Mouse (Mus musculus): Measurements from ENCODE around the gene Hsf4. TPM values are rescaled to one million over a fixed set of nuclear protein-coding genes. Genes with fewer than 3 reads are reported as not detected.
A peak's percentile ranks its signal among the peaks of the same experiment; 100 is the strongest.
"Not testable (repeated sequence)": the region's sequence is repeated elsewhere in the genome, so short reads cannot be mapped to it uniquely, and the experiment has no call there.

Hsf4 gene
- polyA plus RNA-seq, 1 experiment from 2014 or later = 0.10 TPM

DNA sequence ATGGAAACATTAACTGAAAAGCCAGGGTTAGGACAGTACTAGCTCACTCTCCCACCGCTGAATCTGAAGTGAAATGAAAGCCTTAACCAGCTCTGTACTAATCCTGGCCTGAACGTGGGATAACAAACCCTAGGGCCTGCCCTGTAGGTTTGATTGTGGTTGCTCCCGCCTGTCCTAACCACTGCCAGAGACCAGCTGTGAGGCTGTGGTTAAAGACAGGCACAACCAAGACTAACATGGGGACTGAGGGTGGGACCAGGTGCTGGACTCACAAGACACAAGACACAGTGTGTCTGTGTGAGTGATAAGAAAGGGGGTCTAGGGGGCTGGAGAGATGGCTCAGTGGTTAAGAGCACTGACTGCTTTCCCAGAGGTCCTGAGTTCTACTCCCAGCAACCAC lies 11.0 kb downstream of the Hsf4 start:
- H3K4me3 ChIP-seq = no peak overlapping the region
- 76% methylated on average over 3 of the region's 3 CpGs for WGBS
- H3K27ac ChIP-seq (replicated peaks) = no peak overlapping the region
- H3K4me1 ChIP-seq = peaks cover 30% of the 10 kb centered on the region
- no peak for DNase-seq (ENCODE audit: low spot score)
- peaks cover 49% of the 10 kb centered on the region for H3K36me3 ChIP-seq
- no peaks in the 10 kb centered on the region for H3K9me3 ChIP-seq (replicated peaks)
- peaks cover 99% of the 10 kb centered on the region for H3K27me3 ChIP-seq (ENCODE audit: low read depth, poor library complexity, severe bottlenecking)

DNA sequence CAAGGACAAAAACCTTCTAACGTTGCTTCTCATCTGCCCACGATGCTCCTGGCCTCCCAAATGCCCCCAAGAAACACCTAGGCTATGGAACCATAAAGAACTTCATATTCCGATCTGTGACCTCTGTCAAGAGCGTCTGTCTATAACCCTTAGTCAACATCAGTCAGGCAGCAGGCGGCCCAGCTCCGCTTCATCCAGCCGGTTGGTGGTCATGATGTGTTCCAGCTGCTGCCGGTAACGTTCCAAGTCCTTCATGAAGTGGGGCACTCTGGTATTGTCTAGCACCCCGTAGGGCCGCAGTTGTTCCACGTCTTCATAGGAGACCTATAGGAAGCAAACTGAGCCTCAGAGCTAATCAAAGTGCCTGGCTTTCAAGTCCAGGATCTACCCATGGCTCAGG lies 12.2 kb downstream of the Hsf4 start:
- Histone ChIP-seq H3K9me3 (replicated peaks) (no peaks in the 10 kb centered on the region), H3K4me1 (peaks cover 26% of the 10 kb centered on the region), H3K4me3 (no peak overlapping the region), H3K27ac (replicated peaks) (no peak overlapping the region), H3K36me3 (peaks cover 52% of the 10 kb centered on the region), H3K27me3 (ENCODE audit: low read depth, poor library complexity, severe bottlenecking) (peaks cover 88% of the 10 kb centered on the region)
- DNase-seq (ENCODE audit: low spot score) = no peak
- WGBS = 92% methylated on average over 12 of the region's 12 CpGs

DNA sequence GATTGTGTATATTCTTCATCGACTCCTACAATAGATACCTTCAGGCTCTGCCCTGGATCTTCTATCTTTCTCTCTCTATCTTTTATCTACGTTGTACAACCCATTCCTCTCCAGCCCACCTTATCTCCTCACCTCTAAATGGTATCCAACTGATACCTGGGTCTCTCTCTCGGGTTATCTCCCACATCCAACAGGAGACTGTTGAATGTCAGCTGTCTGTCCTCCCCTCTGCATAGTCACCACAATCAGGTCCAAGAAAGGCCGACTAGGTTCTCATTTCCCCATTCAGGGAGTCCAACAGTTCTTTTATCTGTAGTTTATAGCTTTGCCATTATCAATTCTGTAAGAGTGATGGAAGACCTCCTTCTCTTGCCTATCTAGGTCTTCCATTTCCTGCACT lies 12.6 kb downstream of the Hsf4 start:
- Histone ChIP-seq H3K9me3 (replicated peaks) (no peaks in the 10 kb centered on the region), H3K36me3 (peaks cover 52% of the 10 kb centered on the region), H3K4me3 (no peak overlapping the region), H3K27me3 (ENCODE audit: low read depth, poor library complexity, severe bottlenecking) (peaks cover 84% of the 10 kb centered on the region), H3K4me1 (peaks cover 28% of the 10 kb centered on the region), H3K27ac (replicated peaks) (no peak overlapping the region)
- 89% methylated on average over 4 of the region's 4 CpGs for WGBS
- no peak for DNase-seq (ENCODE audit: low spot score)

DNA sequence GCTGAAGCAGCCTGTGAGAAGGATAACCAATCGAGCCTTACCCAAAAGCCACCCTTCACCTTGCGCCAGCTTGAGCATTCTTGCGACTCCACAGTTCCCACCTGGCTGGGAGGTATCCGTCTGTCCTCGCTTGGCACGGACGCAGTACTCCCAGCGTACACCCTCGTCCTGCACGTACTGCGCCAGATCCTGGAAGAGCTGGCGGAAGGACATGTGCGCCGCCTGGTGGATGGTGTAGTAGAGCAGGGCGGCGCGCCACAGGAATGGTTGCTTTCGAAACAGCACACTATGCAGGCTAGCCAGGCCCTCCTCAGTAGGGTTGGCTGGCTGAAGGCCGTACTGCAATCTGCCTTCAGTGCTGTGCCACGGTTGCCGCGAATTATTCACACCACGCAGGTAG lies 13.5 kb downstream of the Hsf4 start:
- peak; percentile 53 for DNase-seq (ENCODE audit: low spot score)
- H3K9me3 ChIP-seq (replicated peaks) = no peaks in the 10 kb centered on the region
- peaks cover 52% of the 10 kb centered on the region for H3K36me3 ChIP-seq
- 24% methylated on average over 23 of the region's 23 CpGs for WGBS
- peaks cover 76% of the 10 kb centered on the region for H3K27me3 ChIP-seq (ENCODE audit: low read depth, poor library complexity, severe bottlenecking)
- H3K4me3 ChIP-seq = no peak overlapping the region
- no peak overlapping the region for H3K27ac ChIP-seq (replicated peaks)
- H3K4me1 ChIP-seq = peaks cover 34% of the 10 kb centered on the region

DNA sequence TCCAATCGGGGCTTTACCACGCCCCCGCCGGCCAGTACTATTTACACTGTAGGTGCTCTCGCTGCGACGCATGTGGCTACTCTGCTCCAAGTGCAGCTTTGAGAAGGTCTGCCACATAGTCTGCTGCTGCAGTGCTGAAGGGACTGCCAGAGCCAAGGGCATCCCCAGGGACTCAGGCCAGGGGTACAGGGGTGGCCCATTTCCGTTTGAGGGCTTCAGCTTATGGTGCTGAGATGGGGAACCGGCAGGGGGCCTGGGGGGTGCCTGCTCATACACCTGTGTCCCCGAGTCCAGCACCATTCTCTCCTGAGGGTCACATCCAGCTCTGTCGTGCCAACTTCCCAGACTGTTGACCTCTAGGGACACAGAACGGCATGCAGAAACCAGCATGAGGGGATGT lies 15.9 kb downstream of the Hsf4 start:
- DNase-seq (ENCODE audit: low spot score) = no peak
- Histone ChIP-seq H3K36me3 (peaks cover 43% of the 10 kb centered on the region), H3K9me3 (replicated peaks) (no peaks in the 10 kb centered on the region), H3K4me3 (no peak overlapping the region), H3K27me3 (ENCODE audit: low read depth, poor library complexity, severe bottlenecking) (peaks cover 61% of the 10 kb centered on the region), H3K4me1 (peaks cover 47% of the 10 kb centered on the region), H3K27ac (replicated peaks) (no peak overlapping the region)
- WGBS = 42% methylated on average over 12 of the region's 12 CpGs

DNA sequence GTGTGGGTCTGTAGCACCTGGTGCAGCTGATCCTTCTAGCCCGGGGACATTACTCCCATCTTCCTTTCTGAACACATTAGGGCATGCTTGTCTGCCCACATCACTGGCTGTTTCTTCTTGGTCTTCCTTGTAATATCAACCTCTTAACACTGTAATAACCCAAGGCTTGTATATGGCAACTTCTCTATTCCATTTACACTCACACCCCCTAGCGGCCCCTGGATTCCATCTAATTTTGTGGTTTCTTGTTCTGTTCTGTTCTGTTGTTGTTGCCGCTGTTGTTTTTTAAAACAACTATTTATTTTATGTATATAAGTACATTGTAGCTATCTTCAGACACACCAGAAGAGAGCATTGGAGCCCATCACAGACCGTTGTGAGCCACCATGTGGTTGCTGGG lies 17.3 kb downstream of the Hsf4 start:
- peaks cover 58% of the 10 kb centered on the region for H3K27me3 ChIP-seq (ENCODE audit: low read depth, poor library complexity, severe bottlenecking)
- WGBS = 84% methylated on average over 4 of the region's 4 CpGs
- H3K36me3 ChIP-seq = peaks cover 35% of the 10 kb centered on the region
- H3K4me3 ChIP-seq = no peak overlapping the region
- DNase-seq (ENCODE audit: low spot score) = no peak
- no peak overlapping the region for H3K27ac ChIP-seq (replicated peaks)
- peaks cover 51% of the 10 kb centered on the region for H3K4me1 ChIP-seq
- no peaks in the 10 kb centered on the region for H3K9me3 ChIP-seq (replicated peaks)

DNA sequence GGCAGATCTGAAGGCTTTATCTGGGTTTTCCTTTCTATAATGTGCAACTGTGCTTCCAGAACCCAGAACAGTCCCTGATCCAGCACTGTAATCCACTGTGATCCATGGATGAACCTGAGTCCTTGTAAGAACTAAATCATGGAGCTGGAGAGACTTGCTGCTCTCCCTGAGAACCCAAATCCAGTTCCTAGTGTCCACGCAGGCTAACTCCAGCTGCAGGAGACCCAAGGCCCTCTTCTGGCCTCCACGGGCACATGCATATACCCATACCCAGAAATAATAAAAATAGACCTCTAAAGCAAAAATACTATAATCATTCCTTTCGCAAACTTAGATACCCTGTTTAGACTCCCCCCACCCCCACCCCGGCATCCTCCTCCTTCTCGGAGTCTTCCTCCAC lies 18.6 kb downstream of the Hsf4 start:
- Histone ChIP-seq H3K36me3 (peaks cover 21% of the 10 kb centered on the region), H3K9me3 (replicated peaks) (no peaks in the 10 kb centered on the region), H3K4me1 (peaks cover 49% of the 10 kb centered on the region), H3K27me3 (ENCODE audit: low read depth, poor library complexity, severe bottlenecking) (peaks cover 54% of the 10 kb centered on the region), H3K4me3 (peak overlapping the region; percentile 63), H3K27ac (replicated peaks) (no peak overlapping the region)
- WGBS = 85% methylated on average over 5 of the region's 5 CpGs
- no peak for DNase-seq (ENCODE audit: low spot score)

DNA sequence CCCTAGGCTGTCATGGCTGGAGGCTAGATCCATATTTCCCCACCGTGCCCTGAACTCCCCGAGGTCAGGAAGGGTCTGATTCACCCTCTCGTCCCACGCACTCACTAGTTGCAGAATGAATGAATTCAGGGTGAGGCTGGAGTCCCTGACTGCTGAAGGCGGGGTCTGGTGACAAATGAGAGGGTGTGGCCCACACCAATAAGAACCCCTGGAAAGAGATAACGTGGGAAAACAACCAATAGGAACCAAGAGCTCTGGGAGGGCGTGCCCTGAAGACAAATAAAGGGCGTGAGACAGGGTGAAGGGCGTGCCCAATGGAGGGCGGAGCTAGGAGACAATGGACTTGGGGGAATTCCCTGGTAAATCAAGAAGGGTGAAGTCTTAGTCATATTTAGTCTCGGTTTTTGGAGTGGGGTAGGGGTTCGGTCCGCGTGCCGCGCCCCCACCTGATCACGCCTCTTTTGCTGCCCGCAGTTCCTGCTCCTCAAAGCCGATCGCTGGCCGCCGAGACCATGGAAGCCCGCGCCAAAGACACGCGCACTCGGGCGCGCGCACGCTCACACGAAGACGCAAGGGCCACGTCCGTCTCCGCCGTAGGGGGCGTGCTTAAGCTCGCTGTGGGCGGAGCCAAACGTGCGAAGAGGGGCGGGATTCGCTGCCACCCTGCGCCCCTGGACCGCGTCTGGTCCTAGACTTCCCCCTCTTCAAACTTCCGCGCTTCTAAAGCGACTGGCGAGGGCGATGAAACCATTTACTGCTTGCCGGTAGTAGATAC lies 19.5 kb downstream of the Hsf4 start:
- H3K27ac ChIP-seq (replicated peaks) = peak overlapping the region; percentile 95

DNA sequence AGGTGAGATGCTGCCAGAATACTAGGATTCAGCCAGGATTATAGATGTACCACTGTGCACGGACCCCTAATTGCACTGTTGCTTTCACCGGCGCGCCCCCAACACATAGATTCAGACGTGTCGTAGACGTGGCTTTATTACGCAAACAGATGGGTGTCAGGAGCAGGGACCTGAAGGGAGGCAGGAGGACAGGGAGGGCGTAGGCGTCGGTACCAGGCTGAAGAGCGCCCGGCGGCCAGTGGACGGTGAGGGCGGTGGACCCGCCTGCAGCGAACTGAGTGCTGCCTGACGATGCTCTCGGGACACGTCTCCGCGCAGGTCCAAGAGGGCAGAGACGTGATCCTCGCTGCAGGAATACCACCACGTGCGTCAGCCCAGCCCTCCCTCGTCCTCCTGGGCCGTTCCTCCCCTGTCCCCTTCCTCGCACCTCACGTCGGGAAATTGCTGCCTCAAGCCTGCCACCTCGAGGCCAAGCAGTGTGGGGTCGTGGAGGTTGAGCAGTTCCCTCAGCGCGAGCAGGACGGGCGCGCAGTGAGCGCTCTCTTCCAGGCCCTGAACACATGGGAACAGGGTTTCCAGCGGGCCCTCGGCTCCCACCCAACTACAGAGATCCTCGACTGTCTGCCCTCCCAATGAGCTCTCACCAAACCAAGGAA lies 20.3 kb downstream of the Hsf4 start, which contains the start of gene 4931428F04Rik:
Gene 4931428F04Rik, minus strand, starts transcription at position 60 of the 656 bp plus-strand sequence.
- H3K4me3 ChIP-seq = peak within 1 kb of the TSS; percentile 63
- H3K27me3 ChIP-seq (ENCODE audit: low read depth, poor library complexity, severe bottlenecking) = peaks cover 42% of the 10 kb centered on the region
- WGBS = 3% methylated on average over 43 of the region's 43 CpGs
- H3K27ac ChIP-seq (replicated peaks) = peak within 1 kb of the TSS; percentile 95
- peaks cover 47% of the 10 kb centered on the region for H3K4me1 ChIP-seq
- DNase-seq (ENCODE audit: low spot score) = peak; percentile 74
- peaks cover 9% of the 10 kb centered on the region for H3K36me3 ChIP-seq
- no peaks in the 10 kb centered on the region for H3K9me3 ChIP-seq (replicated peaks)

More for the DNA sequence above, 19.5 kb downstream of the Hsf4 start:
- no peaks in the 10 kb centered on the region for H3K9me3 ChIP-seq (replicated peaks)
- peaks cover 15% of the 10 kb centered on the region for H3K36me3 ChIP-seq
- peak overlapping the region; percentile 63 for H3K4me3 ChIP-seq
- peaks cover 49% of the 10 kb centered on the region for H3K27me3 ChIP-seq (ENCODE audit: low read depth, poor library complexity, severe bottlenecking)
- H3K4me1 ChIP-seq = peaks cover 47% of the 10 kb centered on the region
- WGBS = under 1% methylated on average over 53 of the region's 53 CpGs
- peak; percentile 95 for DNase-seq (ENCODE audit: low spot score)

DNA sequence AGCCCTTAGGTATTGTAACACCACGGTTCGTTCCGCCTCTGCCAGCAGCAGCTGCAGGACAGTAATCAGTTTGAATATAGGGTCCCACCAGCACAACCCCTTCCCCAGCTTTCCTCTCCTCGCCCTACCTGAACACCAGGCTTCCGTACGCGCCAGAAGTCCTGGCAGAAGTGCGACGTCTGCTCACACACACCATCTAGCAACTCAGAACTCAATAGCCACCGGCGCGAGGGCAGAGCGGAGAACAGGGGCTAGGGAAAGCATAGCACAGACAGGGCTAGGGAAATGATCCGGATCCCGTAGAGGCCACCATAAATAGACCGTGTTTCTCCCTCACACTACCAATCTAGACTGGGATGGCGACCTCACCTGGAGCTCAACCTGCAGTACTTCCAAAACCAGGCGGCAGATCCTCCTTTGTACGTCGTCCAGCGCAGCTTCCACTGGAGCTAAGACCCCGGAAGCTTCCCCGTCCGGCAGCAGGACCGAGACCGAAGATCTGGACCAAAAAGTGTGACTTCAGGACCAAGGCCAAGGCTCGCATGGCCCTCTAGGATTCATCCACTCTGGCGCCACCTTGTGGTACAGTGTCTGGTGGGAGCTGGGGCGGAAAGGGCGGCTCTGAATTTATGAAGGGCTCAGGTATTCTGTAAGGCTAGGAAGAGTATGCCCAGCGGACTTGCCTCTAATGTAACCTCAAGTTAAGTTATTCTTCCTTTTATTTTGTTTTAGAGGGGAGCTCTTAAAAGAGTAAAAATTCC lies 21.1 kb downstream of the Hsf4 start:
- Histone ChIP-seq H3K4me3 (peak overlapping the region; percentile 63), H3K4me1 (peaks cover 42% of the 10 kb centered on the region), H3K27ac (replicated peaks) (0 out of 2 replicates have a peak overlapping the region, but pooled peaks have one; percentile 50), H3K36me3 (peaks cover 1% of the 10 kb centered on the region; the same call in 1 of the 2 replicates), H3K9me3 (replicated peaks) (no peaks in the 10 kb centered on the region), H3K27me3 (ENCODE audit: low read depth, poor library complexity, severe bottlenecking) (peaks cover 34% of the 10 kb centered on the region)
- 5% methylated on average over 31 of the region's 31 CpGs for WGBS
- peak; percentile 90 for DNase-seq (ENCODE audit: low spot score)

DNA sequence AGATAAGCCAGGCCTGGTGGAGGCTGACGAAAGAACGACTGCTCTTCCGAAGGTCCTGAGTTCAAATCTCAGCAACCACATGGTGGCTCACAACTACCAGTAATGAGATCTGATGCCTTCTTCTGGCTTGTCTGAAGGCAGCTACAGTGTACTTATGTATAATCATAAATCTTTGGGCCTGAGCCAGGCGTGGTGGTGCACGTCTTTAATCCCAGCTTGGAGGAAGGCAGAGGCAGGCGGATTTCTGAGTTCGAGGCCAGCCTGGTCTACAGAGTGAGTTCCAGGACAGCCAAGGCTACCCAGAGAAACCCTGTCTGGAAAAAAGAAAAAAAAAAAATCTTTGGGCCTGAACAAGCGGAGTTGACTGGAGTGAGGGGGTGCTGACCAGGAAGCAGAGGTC lies 21.8 kb downstream of the Hsf4 start:
- Histone ChIP-seq H3K4me1 (peaks cover 39% of the 10 kb centered on the region), H3K4me3 (peak overlapping the region; percentile 63; the same call in 1 of the 2 replicates), H3K27me3 (ENCODE audit: low read depth, poor library complexity, severe bottlenecking) (peaks cover 34% of the 10 kb centered on the region)
- not testable (repeated sequence) for H3K27ac ChIP-seq (replicated peaks); H3K9me3 ChIP-seq (replicated peaks); H3K36me3 ChIP-seq; DNase-seq (ENCODE audit: low spot score)
- WGBS = 91% methylated on average over 8 of the region's 8 CpGs

DNA sequence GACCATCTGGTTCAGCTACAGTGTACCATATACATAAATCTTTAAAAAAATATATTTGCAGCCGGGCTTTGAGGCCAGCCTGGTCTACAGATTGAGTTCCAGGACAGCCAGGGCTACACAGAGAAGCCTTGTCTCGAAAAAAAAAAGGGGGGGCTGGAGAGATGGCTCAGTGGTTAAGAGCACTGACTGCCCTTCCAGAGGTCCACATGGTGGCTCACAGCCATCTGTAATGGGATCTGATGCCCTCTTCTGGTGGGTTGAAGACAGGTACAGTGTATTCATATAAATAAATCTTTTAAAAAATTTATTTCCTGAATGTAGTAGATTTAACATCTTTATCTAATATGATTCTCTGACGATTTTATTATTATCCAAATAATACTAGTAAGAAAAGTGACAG lies 22.2 kb downstream of the Hsf4 start:
- DNase-seq (ENCODE audit: low spot score); H3K27ac ChIP-seq (replicated peaks); H3K9me3 ChIP-seq (replicated peaks); H3K4me3 ChIP-seq; H3K36me3 ChIP-seq: not testable (repeated sequence)
- H3K4me1 ChIP-seq = peaks cover 38% of the 10 kb centered on the region
- H3K27me3 ChIP-seq (ENCODE audit: low read depth, poor library complexity, severe bottlenecking) = peaks cover 34% of the 10 kb centered on the region
- 64% methylated on average over 3 of the region's 3 CpGs for whole genome bisulfite sequencing
